Mouse (Mus musculus) cortical plate, adult 2 months (tissue): ENCODE results near the gene Fam57a.
A peak's percentile ranks its signal among the peaks of the same experiment; 100 is the strongest.

ENCODE experiments used
- CTCF ChIP-seq: fragments of 200-500 bp; IDR thresholded peaks from 2 replicates; pipeline ENCODE4 v1.5.1; 2011; ENCODE audit warnings: mild to moderate bottlenecking, control low read depth, low read length; ENCODE audit not compliant: insufficient read depth; ENCODE audit errors: extremely low read depth
- POLR2A ChIP-seq: fragments of 200-500 bp; IDR thresholded peaks from 2 replicates; pipeline ENCODE4 v1.6.1; 2011; ENCODE audit warnings: mild to moderate bottlenecking, low read length, control low read depth; ENCODE audit not compliant: insufficient read depth; ENCODE audit errors: extremely low read depth

- no peak for TF ChIP-seq CTCF
- TF ChIP-seq POLR2A, result peak; percentile 49; the same call in 1 of the 2 replicates
Measured at GRCm38 (mm10) chr11:76179495-76180145, at the start of gene Fam57a, which contains the start of gene Vps53.
